Mouse (Mus musculus): ENCODE measurements at regions not wholly inside any gene's neighbourhood (a gene's known extent, or its start where the extent isn't known, plus 50 kb on each side); places are given as distances from the start of the nearest gene placed in this dataset.

DNA sequence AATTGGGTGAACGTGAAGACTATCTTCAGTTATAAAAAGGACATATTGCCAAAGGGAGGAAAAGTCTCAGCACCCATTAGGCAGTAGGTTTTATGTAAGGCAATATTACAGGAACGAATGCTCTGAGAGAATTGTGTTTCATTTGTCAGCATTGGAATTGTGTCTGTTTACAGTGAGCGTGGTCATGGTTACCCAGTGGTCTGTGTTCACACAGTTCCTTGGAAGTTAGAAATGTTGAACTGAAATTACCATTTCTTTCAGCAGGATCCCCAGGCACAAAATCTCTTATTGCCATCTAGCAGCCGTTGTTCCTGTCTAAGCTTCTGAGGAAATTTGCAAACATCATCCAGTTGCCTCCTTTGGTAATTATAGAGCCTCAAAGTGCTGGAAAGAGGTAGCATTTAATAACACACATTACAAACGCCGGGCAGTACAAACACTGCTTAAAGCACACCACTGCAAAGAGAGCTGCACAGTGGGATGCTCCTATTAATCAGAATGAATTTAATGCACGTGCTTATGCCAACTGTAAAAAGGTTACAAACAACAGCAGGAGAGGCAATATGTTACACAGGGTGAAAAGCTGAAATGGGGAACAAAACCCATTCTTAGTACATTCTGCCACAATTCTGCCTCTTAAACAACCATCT lies 555.4 kb upstream of the Marcks start:
- no peaks in the 10 kb centered on the region for H3K4me1 ChIP-seq (ENCODE audit: control insufficient read depth, insufficient read depth, low read length)
- no peaks in the 10 kb centered on the region for H3K9me3 ChIP-seq (replicated peaks; ENCODE audit: control insufficient read depth, insufficient read depth, low read length, poor library complexity, severe bottlenecking)
- no peaks in the 10 kb centered on the region for H3K27me3 ChIP-seq (ENCODE audit: control insufficient read depth, insufficient read depth, low read length, poor library complexity, severe bottlenecking)
- H3K9ac ChIP-seq (ENCODE audit: low read depth, poor library complexity, severe bottlenecking), result no peak overlapping the region
- H3K4me3 ChIP-seq (ENCODE audit: low read depth, low read length), result no peak overlapping the region
- H3K36me3 ChIP-seq (ENCODE audit: control insufficient read depth, insufficient read depth, low read length, poor library complexity, severe bottlenecking), result no peaks in the 10 kb centered on the region
- H3K27ac ChIP-seq (ENCODE audit: insufficient read depth, low read length), result no peak overlapping the region
- TF ChIP-seq EP300 (IDR thresholded peaks at IDR 0.05; ENCODE audit: insufficient read depth, low read depth, low read length) (no peak), POLR2A (IDR thresholded peaks at IDR 0.05; ENCODE audit: insufficient read depth, low read length) (no peak), CTCF (IDR thresholded peaks at IDR 0.05; ENCODE audit: low read depth, low read length) (no peak)

DNA sequence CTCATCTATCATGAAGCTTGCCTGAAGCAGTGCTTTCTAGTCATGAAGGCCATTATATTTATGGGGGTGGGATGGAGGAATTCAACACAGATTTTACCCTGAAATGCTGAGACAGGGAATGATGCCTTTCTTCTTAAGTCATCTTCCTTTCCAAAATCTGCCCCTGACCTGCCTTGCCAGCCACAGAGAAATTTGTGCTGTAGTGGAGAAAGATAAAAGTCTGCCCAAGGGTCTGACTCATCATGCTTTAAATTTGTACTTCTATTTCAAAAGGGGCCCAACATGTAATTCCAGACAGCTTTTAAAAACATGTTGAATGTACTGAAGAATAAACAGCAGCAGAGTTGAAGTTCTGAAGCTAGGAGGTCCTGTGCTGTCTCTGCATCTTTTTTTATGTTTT lies 554.1 kb upstream of the Marcks start:
- H3K36me3 ChIP-seq (ENCODE audit: control insufficient read depth, insufficient read depth, low read length, poor library complexity, severe bottlenecking), result no peaks in the 10 kb centered on the region
- no peak overlapping the region for H3K9ac ChIP-seq (ENCODE audit: low read depth, poor library complexity, severe bottlenecking)
- TF ChIP-seq CTCF (IDR thresholded peaks at IDR 0.05; ENCODE audit: low read depth, low read length) (no peak), EP300 (IDR thresholded peaks at IDR 0.05; ENCODE audit: insufficient read depth, low read depth, low read length) (no peak), POLR2A (IDR thresholded peaks at IDR 0.05; ENCODE audit: insufficient read depth, low read length) (no peak)
- H3K27me3 ChIP-seq (ENCODE audit: control insufficient read depth, insufficient read depth, low read length, poor library complexity, severe bottlenecking), result no peaks in the 10 kb centered on the region
- no peaks in the 10 kb centered on the region for H3K4me1 ChIP-seq (ENCODE audit: control insufficient read depth, insufficient read depth, low read length)
- H3K9me3 ChIP-seq (replicated peaks; ENCODE audit: control insufficient read depth, insufficient read depth, low read length, poor library complexity, severe bottlenecking), result no peaks in the 10 kb centered on the region
- H3K27ac ChIP-seq (ENCODE audit: insufficient read depth, low read length), result no peak overlapping the region
- no peak overlapping the region for H3K4me3 ChIP-seq (ENCODE audit: low read depth, low read length)

DNA sequence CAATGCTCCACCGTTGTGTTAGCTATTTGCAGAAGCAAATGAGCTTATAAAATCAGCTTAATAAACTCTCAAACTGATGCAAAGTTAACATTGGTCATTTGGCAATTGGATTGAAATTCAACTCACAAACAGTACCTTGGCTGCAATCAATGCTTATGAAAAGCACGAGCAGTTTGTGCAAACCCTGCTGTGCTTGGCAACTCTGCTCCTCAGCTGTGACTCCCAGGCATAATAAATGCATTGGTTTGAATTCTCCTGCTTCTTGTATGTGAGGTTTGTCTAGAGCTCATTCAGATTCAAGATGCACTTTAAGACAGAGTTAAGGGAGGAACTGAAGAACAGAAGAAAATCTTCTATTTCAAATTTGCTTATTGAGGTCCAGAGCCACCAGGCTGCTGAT lies 553.2 kb upstream of the Marcks start:
- no peaks in the 10 kb centered on the region for H3K36me3 ChIP-seq (ENCODE audit: control insufficient read depth, insufficient read depth, low read length, poor library complexity, severe bottlenecking)
- no peaks in the 10 kb centered on the region for H3K27me3 ChIP-seq (ENCODE audit: control insufficient read depth, insufficient read depth, low read length, poor library complexity, severe bottlenecking)
- H3K27ac ChIP-seq (ENCODE audit: insufficient read depth, low read length), result no peak overlapping the region
- TF ChIP-seq EP300 (IDR thresholded peaks at IDR 0.05; ENCODE audit: insufficient read depth, low read depth, low read length), result no peak
- no peak for TF ChIP-seq POLR2A (IDR thresholded peaks at IDR 0.05; ENCODE audit: insufficient read depth, low read length)
- no peak for TF ChIP-seq CTCF (IDR thresholded peaks at IDR 0.05; ENCODE audit: low read depth, low read length)
- H3K9ac ChIP-seq (ENCODE audit: low read depth, poor library complexity, severe bottlenecking), result no peak overlapping the region
- no peaks in the 10 kb centered on the region for H3K4me1 ChIP-seq (ENCODE audit: control insufficient read depth, insufficient read depth, low read length)
- no peak overlapping the region for H3K4me3 ChIP-seq (ENCODE audit: low read depth, low read length)
- no peaks in the 10 kb centered on the region for H3K9me3 ChIP-seq (replicated peaks; ENCODE audit: control insufficient read depth, insufficient read depth, low read length, poor library complexity, severe bottlenecking)

- Histone ChIP-seq H3K4me1 (ENCODE audit: control insufficient read depth, insufficient read depth, low read length) (no peaks in the 10 kb centered on the region), H3K36me3 (ENCODE audit: control insufficient read depth, insufficient read depth, low read length, poor library complexity, severe bottlenecking) (no peaks in the 10 kb centered on the region), H3K9me3 (replicated peaks; ENCODE audit: control insufficient read depth, insufficient read depth, low read length, poor library complexity, severe bottlenecking) (no peaks in the 10 kb centered on the region), H3K27me3 (ENCODE audit: control insufficient read depth, insufficient read depth, low read length, poor library complexity, severe bottlenecking) (no peaks in the 10 kb centered on the region), H3K4me3 (ENCODE audit: low read depth, low read length) (no peak overlapping the region), H3K9ac (ENCODE audit: low read depth, poor library complexity, severe bottlenecking) (no peak overlapping the region), H3K27ac (ENCODE audit: insufficient read depth, low read length) (no peak overlapping the region)
- TF ChIP-seq EP300 (IDR thresholded peaks at IDR 0.05; ENCODE audit: insufficient read depth, low read depth, low read length), result no peak
- no peak for TF ChIP-seq CTCF (IDR thresholded peaks at IDR 0.05; ENCODE audit: low read depth, low read length)
- TF ChIP-seq POLR2A (IDR thresholded peaks at IDR 0.05; ENCODE audit: insufficient read depth, low read length), result no peak
These were observed 544.4 kb upstream of the Marcks start for GRCm38 (mm10) chr10:37683101-37683500.

GRCm38 (mm10) chr10:37680601-37681000 lies 541.9 kb upstream of the Marcks start:
- H3K4me3 ChIP-seq (ENCODE audit: low read depth, low read length), result no peak overlapping the region
- H3K9me3 ChIP-seq (replicated peaks; ENCODE audit: control insufficient read depth, insufficient read depth, low read length, poor library complexity, severe bottlenecking), result no peaks in the 10 kb centered on the region
- no peak overlapping the region for H3K9ac ChIP-seq (ENCODE audit: low read depth, poor library complexity, severe bottlenecking)
- H3K27me3 ChIP-seq (ENCODE audit: control insufficient read depth, insufficient read depth, low read length, poor library complexity, severe bottlenecking), result no peaks in the 10 kb centered on the region
- TF ChIP-seq CTCF (IDR thresholded peaks at IDR 0.05; ENCODE audit: low read depth, low read length), result no peak
- no peak overlapping the region for H3K27ac ChIP-seq (ENCODE audit: insufficient read depth, low read length)
- no peaks in the 10 kb centered on the region for H3K4me1 ChIP-seq (ENCODE audit: control insufficient read depth, insufficient read depth, low read length)
- H3K36me3 ChIP-seq (ENCODE audit: control insufficient read depth, insufficient read depth, low read length, poor library complexity, severe bottlenecking), result no peaks in the 10 kb centered on the region

DNA sequence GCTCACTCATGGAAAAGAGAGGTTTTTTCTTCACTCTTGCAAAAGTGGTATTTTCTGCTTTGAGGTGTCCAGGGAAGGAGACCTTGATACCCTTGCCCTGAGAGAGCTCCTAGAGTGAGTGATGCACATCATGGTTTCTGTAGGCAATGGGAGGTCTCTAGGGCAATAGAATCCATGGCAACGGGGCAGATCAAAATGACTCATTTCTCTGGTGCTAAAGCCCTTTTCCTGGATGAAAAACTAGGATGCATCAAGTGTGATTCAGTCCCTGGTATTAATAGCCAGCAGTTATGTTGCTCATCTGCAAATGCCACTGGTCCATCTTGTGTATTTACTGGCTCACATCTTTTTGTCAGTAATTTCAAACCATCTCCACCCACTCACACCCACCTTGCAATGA lies 539.1 kb upstream of the Marcks start:
- no peaks in the 10 kb centered on the region for H3K9me3 ChIP-seq (replicated peaks; ENCODE audit: control insufficient read depth, insufficient read depth, low read length, poor library complexity, severe bottlenecking)
- H3K9ac ChIP-seq (ENCODE audit: low read depth, poor library complexity, severe bottlenecking), result no peak overlapping the region
- H3K4me1 ChIP-seq (ENCODE audit: control insufficient read depth, insufficient read depth, low read length), result no peaks in the 10 kb centered on the region
- H3K27me3 ChIP-seq (ENCODE audit: control insufficient read depth, insufficient read depth, low read length, poor library complexity, severe bottlenecking), result no peaks in the 10 kb centered on the region
- H3K4me3 ChIP-seq (ENCODE audit: low read depth, low read length), result no peak overlapping the region
- H3K27ac ChIP-seq (ENCODE audit: insufficient read depth, low read length), result no peak overlapping the region
- H3K36me3 ChIP-seq (ENCODE audit: control insufficient read depth, insufficient read depth, low read length, poor library complexity, severe bottlenecking), result no peaks in the 10 kb centered on the region
- TF ChIP-seq CTCF (IDR thresholded peaks at IDR 0.05; ENCODE audit: low read depth, low read length) (no peak), EP300 (IDR thresholded peaks at IDR 0.05; ENCODE audit: insufficient read depth, low read depth, low read length) (no peak), POLR2A (IDR thresholded peaks at IDR 0.05; ENCODE audit: insufficient read depth, low read length) (no peak)

All from ES-Bruce4 (cell line).